Mouse (Mus musculus) spleen, adult 2 months (tissue): Measurements from ENCODE around the gene Mlh3. TPM values are rescaled to one million over a fixed set of nuclear protein-coding genes. Genes with fewer than 3 reads are reported as not detected.

Experiments
- DNase-seq, 2 experiments: peaks; one replicate each; pipeline versions ENCODE4 v3.0.0 to v3.0.0-alpha.2; 2012 to 2021; ENCODE audit warnings: low spot score in 2 of 2, low read depth in 1 of 2
- H3K27ac ChIP-seq: fragments of 200-500 bp; 2 replicates; pipeline ENCODE4 v1.5.1; 2012; ENCODE audit warnings: low read length, inconsistent platforms; ENCODE audit not compliant: insufficient read depth
- H3K27me3 ChIP-seq: fragments of 200-500 bp; 2 replicates; pipeline ENCODE4 v1.6.1; 2012; ENCODE audit warnings: mild to moderate bottlenecking, moderate library complexity, low read length, inconsistent platforms; ENCODE audit not compliant: control insufficient read depth, insufficient read depth
- H3K36me3 ChIP-seq: fragments of 200-500 bp; 2 replicates; pipeline ENCODE4 v1.6.1; 2012; ENCODE audit warnings: mild to moderate bottlenecking, low read length, inconsistent platforms; ENCODE audit not compliant: control insufficient read depth, insufficient read depth
- H3K4me1 ChIP-seq: fragments of 200-500 bp; 2 replicates; pipeline ENCODE4 v1.6.1; 2011; ENCODE audit warnings: inconsistent platforms; ENCODE audit not compliant: control insufficient read depth, insufficient read depth, insufficient read length
- H3K4me3 ChIP-seq: fragments of 200-500 bp; 2 replicates; pipeline ENCODE4 v1.5.1; 2011; ENCODE audit warnings: mild to moderate bottlenecking, inconsistent platforms; ENCODE audit not compliant: insufficient read depth, insufficient read length; ENCODE audit errors: extremely low read depth
- CTCF ChIP-seq: fragments of 200-500 bp; IDR thresholded peaks from 2 replicates; pipeline ENCODE4 v1.5.1; 2011; ENCODE audit warnings: mild to moderate bottlenecking, inconsistent platforms; ENCODE audit not compliant: insufficient read depth, insufficient read length, insufficient replicate concordance; ENCODE audit errors: extremely low read depth
- POLR2A ChIP-seq: fragments of 200-500 bp; IDR thresholded peaks from 2 replicates; pipeline ENCODE4 v1.6.1; 2011; ENCODE audit warnings: low read depth, low read length, inconsistent platforms
- WGBS: fragments of 180-500 bp; shearing (Covaris S2); methylation state at CpG from one replicate; pipeline ENCODE4 v1.1.7; 2018; 5-methylcytosine and 5-hydroxymethylcytosine counted together
- polyA plus RNA-seq: library from polyadenylated mRNA; depleted of rRNA; stranded (reverse); fragments of >200 nt; gene quantifications from 2 replicates; pipeline ENCODE4 v1.2.3, GENCODE M21; 2012

The Mlh3 gene
- polyA plus RNA-seq, 1 experiment: 2.9 TPM

DNA sequence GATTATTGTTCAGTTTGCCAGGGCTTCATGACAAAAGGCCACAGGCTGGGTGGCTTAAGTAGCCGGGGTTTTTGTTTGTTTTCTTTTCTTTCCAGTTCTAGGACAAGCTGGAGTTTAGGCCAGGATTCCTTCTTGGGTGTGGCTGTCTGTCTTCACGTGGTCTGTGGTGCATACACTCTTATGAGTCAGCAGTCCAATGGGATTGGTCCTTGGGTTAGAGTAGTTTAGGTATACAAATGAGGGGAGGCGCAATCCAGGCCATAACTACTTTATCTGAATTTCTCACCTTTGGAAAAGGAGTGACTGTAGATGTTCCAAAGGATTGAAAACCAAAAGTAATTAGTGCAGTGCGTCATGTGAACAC lies 1.4 kb upstream of the Mlh3 start:
- H3K36me3 ChIP-seq: no peaks in the 10 kb centered on the region; the same call in 1 of the 2 replicates
- no peak for DNase-seq
- H3K4me1 ChIP-seq: no peaks in the 10 kb centered on the region
- no peak overlapping the region for H3K4me3 ChIP-seq
- TF ChIP-seq POLR2A: no peak
- TF ChIP-seq CTCF: no peak
- WGBS: 86% methylated on average over 4 of the region's 4 CpGs
- no peaks in the 10 kb centered on the region for H3K27me3 ChIP-seq
- H3K27ac ChIP-seq: no peak overlapping the region

DNA sequence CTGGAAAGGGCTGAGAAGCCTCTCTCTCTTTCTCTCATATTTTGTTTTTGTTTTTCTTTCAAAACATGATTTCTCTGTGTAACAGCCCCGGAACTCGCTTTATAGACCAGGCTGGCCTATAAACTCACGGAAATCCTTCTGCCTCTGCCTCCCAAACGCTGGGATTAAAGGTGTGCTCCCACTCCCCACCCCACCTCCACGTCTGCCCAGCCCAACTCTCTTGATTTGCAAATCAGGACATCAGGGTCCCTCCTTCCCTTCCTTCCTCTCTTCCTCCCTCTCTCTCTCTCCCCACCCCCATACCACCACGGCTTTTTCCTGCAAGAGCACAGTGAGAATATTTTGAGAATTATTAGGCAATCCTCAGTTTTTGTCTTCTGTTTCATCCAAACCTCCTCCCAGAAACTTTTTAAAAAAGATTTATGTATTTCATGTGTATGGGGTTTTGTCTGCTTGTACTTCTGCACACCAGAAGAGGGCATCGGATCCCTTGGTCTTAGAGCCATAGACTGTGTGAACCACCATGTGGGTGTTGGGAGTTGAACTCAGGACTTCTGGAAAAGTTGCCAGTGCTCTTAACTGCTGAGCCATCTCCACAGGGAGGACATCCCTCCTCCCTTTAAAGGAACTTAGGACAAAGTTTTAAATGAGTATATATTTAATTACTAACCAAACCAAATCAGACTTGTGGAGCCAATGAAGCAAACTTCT lies 888 bp upstream of the Mlh3 start:
- no peak overlapping the region for H3K27ac ChIP-seq
- no peaks in the 10 kb centered on the region for H3K4me1 ChIP-seq
- DNase-seq: no peak
- 65% methylated on average over 7 of the region's 7 CpGs for WGBS
- H3K4me3 ChIP-seq: no peak overlapping the region
- no peaks in the 10 kb centered on the region for H3K27me3 ChIP-seq
- no peaks in the 10 kb centered on the region; the same call in 1 of the 2 replicates for H3K36me3 ChIP-seq
- TF ChIP-seq CTCF: no peak
- no peak for TF ChIP-seq POLR2A

DNA sequence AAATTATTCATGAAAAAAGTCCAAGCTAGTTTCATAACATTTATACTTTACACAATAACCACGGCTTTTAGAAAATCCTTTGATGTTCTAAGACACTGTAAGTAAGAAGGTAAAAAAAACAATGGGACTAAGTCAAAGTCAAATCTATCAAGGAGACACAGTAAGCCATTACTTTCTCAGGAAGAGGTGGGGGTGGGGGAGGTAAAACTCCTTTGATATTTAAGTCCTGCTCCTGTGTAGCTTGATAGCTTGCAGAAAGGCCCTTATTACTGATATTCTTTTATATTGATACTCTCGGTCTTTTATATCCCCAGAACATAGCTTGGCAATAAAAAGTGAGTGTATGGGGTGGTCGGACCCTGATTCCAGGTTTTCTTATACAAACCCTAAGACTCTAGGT lies 578 bp downstream of the Mlh3 start:
- H3K4me3 ChIP-seq: peak overlapping the region; percentile 99; the same call in 1 of the 2 replicates
- 58% methylated on average over 3 of the region's 3 CpGs for WGBS
- TF ChIP-seq CTCF (no peak), POLR2A (no peak)
- no peaks in the 10 kb centered on the region; the same call in 1 of the 2 replicates for H3K36me3 ChIP-seq
- no peak overlapping the region for H3K27ac ChIP-seq
- DNase-seq: no peak
- no peaks in the 10 kb centered on the region for H3K27me3 ChIP-seq
- H3K4me1 ChIP-seq: no peaks in the 10 kb centered on the region

DNA sequence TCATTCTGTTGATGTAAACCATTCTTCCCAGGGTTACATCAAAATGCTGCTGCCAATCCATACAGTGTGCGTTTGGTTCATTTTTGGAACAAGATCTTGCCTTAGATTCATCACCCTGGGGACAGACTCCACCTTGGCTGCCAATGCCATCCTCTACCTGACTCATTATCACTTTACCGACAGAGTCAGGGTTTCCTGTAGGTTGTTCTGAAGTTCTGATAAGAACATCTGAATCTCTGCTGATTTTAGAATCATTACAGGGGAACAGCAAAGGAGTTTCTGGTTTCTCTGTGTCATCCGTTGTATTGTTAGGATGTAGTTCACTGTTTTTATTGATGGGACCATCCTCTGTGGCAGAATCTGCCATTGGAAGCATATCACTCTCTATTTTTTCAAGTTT lies 4.2 kb downstream of the Mlh3 start:
- no peaks in the 10 kb centered on the region for H3K27me3 ChIP-seq
- DNase-seq: no peak
- no peak overlapping the region for H3K4me3 ChIP-seq
- 89% methylated on average over 3 of the region's 3 CpGs for WGBS
- H3K36me3 ChIP-seq: no peaks in the 10 kb centered on the region
- no peak overlapping the region for H3K27ac ChIP-seq
- TF ChIP-seq CTCF (no peak), POLR2A (no peak)
- no peaks in the 10 kb centered on the region for H3K4me1 ChIP-seq

DNA sequence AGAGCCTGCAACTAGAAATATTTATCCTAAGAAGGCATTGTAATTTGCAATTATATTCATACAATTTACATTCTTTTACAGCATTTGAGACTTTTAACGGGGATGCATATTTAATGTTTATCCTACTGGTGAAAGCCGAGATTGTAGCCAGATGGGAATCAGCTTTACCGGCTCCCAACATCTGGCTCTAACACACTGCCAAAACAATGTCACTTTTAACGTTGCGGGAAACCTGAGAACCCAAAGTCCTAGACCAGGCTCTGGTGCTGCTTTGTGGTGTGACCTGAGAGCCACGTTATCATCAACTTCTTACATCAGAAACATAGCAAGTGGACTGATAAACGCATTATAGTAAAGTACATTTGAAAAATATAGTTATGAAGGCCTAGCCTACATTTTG lies 5.5 kb downstream of the Mlh3 start:
- no peak overlapping the region for H3K4me3 ChIP-seq
- DNase-seq: no peak
- H3K36me3 ChIP-seq: no peaks in the 10 kb centered on the region
- no peak overlapping the region for H3K27ac ChIP-seq
- TF ChIP-seq POLR2A: no peak
- no peak for TF ChIP-seq CTCF
- H3K4me1 ChIP-seq: no peaks in the 10 kb centered on the region
- 87% methylated on average over 7 of the region's 7 CpGs for WGBS
- no peaks in the 10 kb centered on the region for H3K27me3 ChIP-seq

DNA sequence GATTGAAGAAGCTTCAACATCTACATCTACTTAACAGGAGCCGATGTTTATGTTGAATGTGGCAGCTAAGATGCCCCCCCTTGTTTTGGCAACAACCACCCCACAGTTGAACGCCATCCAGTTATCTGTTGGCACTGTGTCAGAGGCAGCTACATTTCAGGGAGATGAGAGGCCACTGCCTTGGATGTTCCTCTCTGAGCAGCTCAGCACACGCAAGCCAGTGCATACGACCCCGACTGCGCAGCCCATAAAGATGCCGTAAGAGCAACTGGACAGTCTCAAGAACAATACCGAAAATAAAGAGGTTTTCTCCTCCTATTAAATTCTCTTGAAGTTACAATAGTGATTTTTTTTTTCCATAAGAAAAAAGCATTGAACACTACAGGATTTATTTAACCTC lies 5.9 kb downstream of the Mlh3 start:
- no peak overlapping the region for H3K4me3 ChIP-seq
- WGBS: 90% methylated on average over 8 of the region's 8 CpGs
- no peak for DNase-seq
- no peaks in the 10 kb centered on the region for H3K27me3 ChIP-seq
- TF ChIP-seq CTCF: no peak
- TF ChIP-seq POLR2A: no peak
- no peaks in the 10 kb centered on the region for H3K4me1 ChIP-seq
- H3K36me3 ChIP-seq: no peaks in the 10 kb centered on the region
- no peak overlapping the region for H3K27ac ChIP-seq

DNA sequence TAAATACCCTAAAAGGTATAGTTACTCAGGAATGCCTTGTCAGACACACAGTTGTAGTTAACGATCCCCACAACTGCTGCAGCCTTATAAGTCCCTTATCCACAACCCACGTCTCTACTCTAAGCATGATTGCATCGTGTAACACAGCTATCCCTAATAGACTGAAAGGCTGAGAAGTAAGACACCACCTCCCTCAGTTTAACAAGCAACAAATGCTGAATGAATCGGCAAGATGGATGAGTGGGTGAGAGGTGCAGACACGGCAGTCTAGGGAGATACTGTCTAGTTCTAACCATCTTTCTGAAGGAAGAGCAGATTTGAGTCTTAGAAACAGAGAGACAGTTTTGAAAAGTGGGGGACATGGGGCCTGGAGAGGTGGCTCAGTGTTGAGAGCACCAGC lies 7.2 kb downstream of the Mlh3 start:
- no peak for DNase-seq
- no peak overlapping the region for H3K27ac ChIP-seq
- no peak overlapping the region for H3K4me3 ChIP-seq
- no peaks in the 10 kb centered on the region for H3K27me3 ChIP-seq
- no peaks in the 10 kb centered on the region for H3K36me3 ChIP-seq
- H3K4me1 ChIP-seq: no peaks in the 10 kb centered on the region
- no peak for TF ChIP-seq POLR2A
- no peak for TF ChIP-seq CTCF
- 84% methylated on average over 5 of the region's 5 CpGs for WGBS
